ENCODE assay signal across 8 mouse cellular contexts in genomic region chr17:85688911-85689806, GRCm38 (mm10). TPM values are rescaled to one million over a fixed set of nuclear protein-coding genes. Genes with fewer than 3 reads are reported as not detected.
DNase-seq lines count a peak whose midpoint lies in the region; ATAC-seq lines count a peak whose summit lies in the region.

No protein-coding gene starts in this region.

- peak overlapping the region; percentile 65; the same call in 1 of the 2 replicates for H3K9ac ChIP-seq in kidney, embryonic 14.5 days (ENCODE audit: low read depth, low read length)
- H3K9ac ChIP-seq in hindbrain, embryonic 14.5 days = no peak overlapping the region

- H3K27ac ChIP-seq in kidney, embryonic 14.5 days (ENCODE audit: low read depth, low read length) = peak overlapping the region; percentile 24
- H3K27ac ChIP-seq in hindbrain, embryonic 14.5 days = no peak overlapping the region

- no peaks in the 10 kb centered on the region; the same call in 1 of the 2 replicates for H3K36me3 ChIP-seq in kidney, embryonic 14.5 days (ENCODE audit: control insufficient read depth, insufficient read depth, low read length)
- H3K36me3 ChIP-seq in hindbrain, embryonic 14.5 days (replicated peaks; ENCODE audit: control insufficient read depth, insufficient read depth) = no peaks in the 10 kb centered on the region

- 1% methylated on average over 35 of the region's 35 CpGs for WGBS in kidney, embryonic 14.5 days
- 1% methylated on average over 35 of the region's 35 CpGs for WGBS in hindbrain, embryonic 14.5 days

- H3K9me3 ChIP-seq in kidney, embryonic 14.5 days (ENCODE audit: control insufficient read depth, low read length) = no peaks in the 10 kb centered on the region
- H3K9me3 ChIP-seq in hindbrain, embryonic 14.5 days (ENCODE audit: control insufficient read depth, low read length) = no peaks in the 10 kb centered on the region

- H3K4me3 ChIP-seq in kidney, embryonic 14.5 days (ENCODE audit: low read length) = peak overlapping the region; percentile 55
- peak overlapping the region; percentile 23 for H3K4me3 ChIP-seq in hindbrain, embryonic 14.5 days (replicated peaks; ENCODE audit: low read length)

- no peak for DNase-seq in kidney, adult 9 months
- peak; percentile 22 to 52 for DNase-seq in gastrocnemius, adult 8-10 months (ENCODE audit: low spot score in 2 of 2)
- no peak for DNase-seq in hindbrain, embryonic 14.5 days (ENCODE audit: low spot score)
- peak; percentile 10 for DNase-seq in lung, postnatal 25 days (ENCODE audit: low spot score)
- no peak for DNase-seq in layer of hippocampus, postnatal 25 days (ENCODE audit: extremely low spot score in 1 of 2, low spot score in 1 of 2)
- DNase-seq in ovary, adult 18-20 months (ENCODE audit: low spot score) = no peak
- DNase-seq in thymus, postnatal 0 days (ENCODE audit: low spot score) = no peak

- peak overlapping the region; percentile 75 for H3K4me2 ChIP-seq in kidney, embryonic 14.5 days (replicated peaks; ENCODE audit: low read depth, low read length)
- H3K4me2 ChIP-seq in hindbrain, embryonic 14.5 days (replicated peaks) = peak overlapping the region; percentile 51

- H3K27me3 ChIP-seq in kidney, embryonic 14.5 days (ENCODE audit: control insufficient read depth, insufficient read depth, low read length) = peaks cover 84% of the 10 kb centered on the region
- peaks cover 92% of the 10 kb centered on the region for H3K27me3 ChIP-seq in hindbrain, embryonic 14.5 days (ENCODE audit: control insufficient read depth, insufficient read depth, low read length)

- peak; percentile 8; the same call in 1 of the 2 replicates for ATAC-seq in kidney, embryonic 14.5 days (ENCODE audit: low FRiP score, low TSS enrichment)
- ATAC-seq in hindbrain, embryonic 14.5 days (ENCODE audit: low FRiP score) = no peak

- H3K4me1 ChIP-seq in kidney, embryonic 14.5 days (ENCODE audit: control insufficient read depth, insufficient read depth, low read length) = peaks cover 7% of the 10 kb centered on the region; the same call in 1 of the 2 replicates
- H3K4me1 ChIP-seq in hindbrain, embryonic 14.5 days (replicated peaks; ENCODE audit: control insufficient read depth, insufficient read depth, low read length) = peaks cover 6% of the 10 kb centered on the region; the same call in 1 of the 2 replicates

RNA-seq across cellular contexts. Expression of gene Six2, which starts 1.1 kb away (rescaled TPM):
- 21.2 and 24.5 TPM in 2 replicates for polyA plus RNA-seq in kidney, embryonic 14.5 days (2014; fragmentation: Nextera tagmentation; extraction: Ambion mirVana)
- 10 to 100 TPM; 24.2 to 32.0 (median 27.8) TPM for total RNA-seq in gastrocnemius, adult 8-10 months (2022)
- 0.55 and 0.64 TPM in 2 replicates for polyA plus RNA-seq in hindbrain, embryonic 14.5 days (2014; fragmentation: Nextera tagmentation; extraction: Ambion mirVana)
- total RNA-seq in layer of hippocampus, postnatal 25 days (2021) = under 1 TPM in 1 of 2 experiments, not detected in 1; 0.20 TPM
- polyA plus RNA-seq in thymus, postnatal 0 days (2015; fragmentation: Nextera tagmentation; extraction: Ambion mirVana) = 4.7 and 5.4 TPM in 2 replicates

Comparison
In these comparisons a context has a peak if more than half of its experiments do, and no peak if none do; other contexts are left out.
1. DNase-seq: peak in gastrocnemius, adult 8-10 months (2 of 2) and lung, postnatal 25 days (single experiment); none in kidney, adult 9 months (single experiment), hindbrain, embryonic 14.5 days (single experiment), layer of hippocampus, postnatal 25 days (0 of 2), ovary, adult 18-20 months (single experiment) and thymus, postnatal 0 days (single experiment).